Mouse (Mus musculus) heart, embryonic 12.5 days (tissue): Measurements from ENCODE around the gene Adnp. TPM values are rescaled to one million over a fixed set of nuclear protein-coding genes. Genes with fewer than 3 reads are reported as not detected.

Experiments
- ATAC-seq: fragments of 200-750 bp; cut with Nextera tagmentation; 2 replicates; pipeline ENCODE4 v1.8.0; 2017; ENCODE audit warnings: moderate TSS enrichment, moderate library complexity; ENCODE audit not compliant: insufficient number of reproducible peaks, low FRiP score
- H3K27ac ChIP-seq: fragments of 300-500 bp; sonication (generic); 2 replicates; pipeline ENCODE4 v1.5.1; 2016; ENCODE audit warnings: mild to moderate bottlenecking, moderate library complexity; ENCODE audit not compliant: poor library complexity, severe bottlenecking
- H3K27me3 ChIP-seq: fragments of 300-500 bp; sonication (generic); replicated peaks from 2 replicates; pipeline ENCODE4 v1.6.1; 2016; ENCODE audit warnings: mild to moderate bottlenecking, moderate library complexity
- H3K36me3 ChIP-seq: fragments of 300-500 bp; sonication (generic); 2 replicates; pipeline ENCODE4 v1.6.1; 2016; ENCODE audit warnings: mild to moderate bottlenecking, moderate library complexity
- H3K4me1 ChIP-seq: fragments of 300-500 bp; sonication (generic); replicated peaks from 2 replicates; pipeline ENCODE4 v1.6.1; 2016; ENCODE audit warnings: mild to moderate bottlenecking
- H3K4me2 ChIP-seq: fragments of 300-500 bp; sonication (generic); 2 replicates; pipeline ENCODE4 v1.6.1; 2016; ENCODE audit warnings: mild to moderate bottlenecking, moderate library complexity
- H3K4me3 ChIP-seq: fragments of 300-500 bp; sonication (generic); 2 replicates; pipeline ENCODE4 v1.5.1; 2016; ENCODE audit warnings: mild to moderate bottlenecking
- H3K9ac ChIP-seq: fragments of 300-500 bp; sonication (generic); 2 replicates; pipeline ENCODE4 v1.6.1; 2016; ENCODE audit warnings: mild to moderate bottlenecking, moderate library complexity
- H3K9me3 ChIP-seq: fragments of 300-500 bp; sonication (generic); replicated peaks from 2 replicates; pipeline ENCODE4 v1.6.1; 2016; ENCODE audit warnings: mild to moderate bottlenecking, moderate library complexity
- WGBS: fragments of 180-500 bp; shearing (Covaris S2); methylation state at CpG from one replicate; pipeline ENCODE4 v1.1.7; 2016; 5-methylcytosine and 5-hydroxymethylcytosine counted together
- polyA plus RNA-seq: library from polyadenylated mRNA; unstranded; fragments of >200 nt; fragmentation: Nextera tagmentation; extraction: Ambion mirVana; gene quantifications from 2 replicates; pipeline ENCODE4 v1.2.1, GENCODE M21; 2016

The Adnp gene
- polyA plus RNA-seq, 1 experiment from 2014 or later, result 9.1 TPM

GRCm38 (mm10) chr2:168205265-168205664, 1.6 kb downstream of the Adnp start:
- H3K9ac ChIP-seq, result peak overlapping the region; percentile 100
- H3K27ac ChIP-seq, result peak overlapping the region; percentile 100
- H3K4me1 ChIP-seq, result peaks cover 34% of the 10 kb centered on the region
- H3K9me3 ChIP-seq, result 0 out of 2 replicates have a peak, but pooled peaks cover 3% of the 10 kb centered on the region
- H3K4me2 ChIP-seq, result peak overlapping the region; percentile 83
- H3K4me3 ChIP-seq, result peak overlapping the region; percentile 99
- H3K27me3 ChIP-seq, result no peaks in the 10 kb centered on the region
- H3K36me3 ChIP-seq, result peaks cover 42% of the 10 kb centered on the region
- 6% methylated on average over 6 of the region's 6 CpGs for WGBS
- ATAC-seq, result peak; percentile 40; the same call in 1 of the 2 replicates

- Histone ChIP-seq H3K27me3 (no peaks in the 10 kb centered on the region), H3K9me3 (0 out of 2 replicates have a peak, but pooled peaks cover 3% of the 10 kb centered on the region), H3K4me3 (peak overlapping the region; percentile 99), H3K9ac (peak overlapping the region; percentile 100), H3K27ac (no peak overlapping the region), H3K4me1 (peaks cover 41% of the 10 kb centered on the region), H3K4me2 (peak overlapping the region; percentile 83), H3K36me3 (peaks cover 39% of the 10 kb centered on the region)
- WGBS, result 81% methylated on average over 8 of the region's 8 CpGs
- ATAC-seq, result no peak
Observed at GRCm38 (mm10) chr2:168204476-168204999, 2.4 kb downstream of the Adnp start.

- no peak overlapping the region for H3K4me2 ChIP-seq
Observed at GRCm38 (mm10) chr2:168200014-168200691, 6.8 kb downstream of the Adnp start.

GRCm38 (mm10) chr2:168199476-168199875, 7.4 kb downstream of the Adnp start:
- Histone ChIP-seq H3K4me3 (no peak overlapping the region), H3K36me3 (peaks cover 39% of the 10 kb centered on the region), H3K27ac (peak overlapping the region; percentile 35; the same call in 1 of the 2 replicates), H3K4me2 (peak overlapping the region; percentile 6; the same call in 1 of the 2 replicates), H3K4me1 (peaks cover 65% of the 10 kb centered on the region), H3K9ac (no peak overlapping the region), H3K27me3 (no peaks in the 10 kb centered on the region), H3K9me3 (0 out of 2 replicates have a peak, but pooled peaks cover 3% of the 10 kb centered on the region)
- no peak for ATAC-seq
- WGBS, result 81% methylated on average over 4 of the region's 4 CpGs

More at GRCm38 (mm10) chr2:168200014-168200691, 6.8 kb downstream of the Adnp start:
- Histone ChIP-seq H3K4me3 (no peak overlapping the region), H3K9ac (no peak overlapping the region), H3K36me3 (peaks cover 42% of the 10 kb centered on the region), H3K27me3 (no peaks in the 10 kb centered on the region), H3K4me1 (peaks cover 66% of the 10 kb centered on the region), H3K9me3 (0 out of 2 replicates have a peak, but pooled peaks cover 3% of the 10 kb centered on the region), H3K27ac (no peak overlapping the region)
- ATAC-seq, result 0 out of 2 replicates have a peak, but pooled peaks have one; percentile 16
- WGBS, result 61% methylated on average over 4 of the region's 5 CpGs

- ATAC-seq, result no peak
- WGBS, result 92% methylated on average over 1 of the region's 1 CpGs
- H3K4me1 ChIP-seq, result peaks cover 71% of the 10 kb centered on the region
- no peak overlapping the region for H3K9ac ChIP-seq
- H3K36me3 ChIP-seq, result peaks cover 30% of the 10 kb centered on the region
- H3K27me3 ChIP-seq, result no peaks in the 10 kb centered on the region
- H3K4me3 ChIP-seq, result no peak overlapping the region
- H3K9me3 ChIP-seq, result 0 out of 2 replicates have a peak, but pooled peaks cover 2% of the 10 kb centered on the region
- H3K27ac ChIP-seq, result no peak overlapping the region
- no peak overlapping the region for H3K4me2 ChIP-seq
Observed at GRCm38 (mm10) chr2:168198421-168198820, 8.5 kb downstream of the Adnp start.

- Histone ChIP-seq H3K27me3 (no peaks in the 10 kb centered on the region), H3K4me2 (no peak overlapping the region), H3K9me3 (no peaks in the 10 kb centered on the region), H3K27ac (no peak overlapping the region), H3K9ac (no peak overlapping the region), H3K4me3 (no peak overlapping the region), H3K4me1 (peaks cover 84% of the 10 kb centered on the region), H3K36me3 (peaks cover 22% of the 10 kb centered on the region)
- ATAC-seq, result no peak
- WGBS, result 75% methylated on average over 2 of the region's 2 CpGs
Observed at GRCm38 (mm10) chr2:168195721-168196120, 11.2 kb downstream of the Adnp start.

- peaks cover 82% of the 10 kb centered on the region for H3K4me1 ChIP-seq
- H3K4me3 ChIP-seq, result no peak overlapping the region
- no peak for ATAC-seq
- H3K9me3 ChIP-seq, result no peaks in the 10 kb centered on the region
- H3K9ac ChIP-seq, result no peak overlapping the region
- 74% methylated on average over 2 of the region's 2 CpGs for WGBS
- H3K27ac ChIP-seq, result no peak overlapping the region
- no peaks in the 10 kb centered on the region for H3K27me3 ChIP-seq
- H3K4me2 ChIP-seq, result no peak overlapping the region
- peaks cover 25% of the 10 kb centered on the region for H3K36me3 ChIP-seq
Observed at GRCm38 (mm10) chr2:168193685-168194084, 13.2 kb downstream of the Adnp start.

GRCm38 (mm10) chr2:168191856-168192255, 15.1 kb downstream of the Adnp start:
- no peaks in the 10 kb centered on the region for H3K9me3 ChIP-seq
- H3K27ac ChIP-seq, result no peak overlapping the region
- no peak overlapping the region for H3K4me3 ChIP-seq
- H3K9ac ChIP-seq, result no peak overlapping the region
- peaks cover 74% of the 10 kb centered on the region for H3K4me1 ChIP-seq
- 95% methylated on average over 2 of the region's 2 CpGs for WGBS
- ATAC-seq, result no peak
- H3K36me3 ChIP-seq, result peaks cover 29% of the 10 kb centered on the region
- H3K4me2 ChIP-seq, result no peak overlapping the region
- no peaks in the 10 kb centered on the region for H3K27me3 ChIP-seq

- Histone ChIP-seq H3K27ac (no peak overlapping the region), H3K4me3 (no peak overlapping the region), H3K9ac (no peak overlapping the region), H3K4me2 (no peak overlapping the region), H3K27me3 (no peaks in the 10 kb centered on the region), H3K4me1 (no peaks in the 10 kb centered on the region), H3K9me3 (no peaks in the 10 kb centered on the region), H3K36me3 (peaks cover 36% of the 10 kb centered on the region)
- 61% methylated on average over 7 of the region's 7 CpGs for WGBS
- no peak for ATAC-seq
Observed at GRCm38 (mm10) chr2:168175946-168176345, 31.0 kb downstream of the Adnp start.

- Histone ChIP-seq H3K4me1 (peaks cover 39% of the 10 kb centered on the region), H3K4me3 (peak overlapping the region; percentile 22), H3K27ac (peak overlapping the region; percentile 72), H3K36me3 (peaks cover 19% of the 10 kb centered on the region), H3K4me2 (peak overlapping the region; percentile 64), H3K9me3 (no peaks in the 10 kb centered on the region), H3K9ac (peak overlapping the region; percentile 57), H3K27me3 (no peaks in the 10 kb centered on the region)
- 5% methylated on average over 13 of the region's 13 CpGs for WGBS
- peak; percentile 72; the same call in 1 of the 2 replicates for ATAC-seq
Observed at GRCm38 (mm10) chr2:168170167-168170685, 36.7 kb downstream of the Adnp start.

- peaks cover 39% of the 10 kb centered on the region for H3K4me1 ChIP-seq
- ATAC-seq, result 0 out of 2 replicates have a peak, but pooled peaks have one; percentile 15
- H3K27ac ChIP-seq, result peak overlapping the region; percentile 72
- H3K9ac ChIP-seq, result peak overlapping the region; percentile 57
- H3K36me3 ChIP-seq, result peaks cover 14% of the 10 kb centered on the region; the same call in 1 of the 2 replicates
- 3% methylated on average over 9 of the region's 9 CpGs for WGBS
- H3K9me3 ChIP-seq, result no peaks in the 10 kb centered on the region
- H3K4me2 ChIP-seq, result peak overlapping the region; percentile 64
- H3K4me3 ChIP-seq, result peak overlapping the region; percentile 22
- no peaks in the 10 kb centered on the region for H3K27me3 ChIP-seq
Observed at GRCm38 (mm10) chr2:168169800-168170113, 37.2 kb downstream of the Adnp start.
